Mouse (Mus musculus) erythroblast, embryonic 14.5 days (primary cell): ENCODE results near the gene Thpo. TPM values are rescaled to one million over a fixed set of nuclear protein-coding genes. Genes with fewer than 3 reads are reported as not detected.
A peak's percentile ranks its signal among the peaks of the same experiment; 100 is the strongest.

ENCODE experiments used
- H3K27me3 ChIP-seq: 2 replicates; pipeline ENCODE4 v1.6.1; 2012; ENCODE audit warnings: inconsistent platforms; ENCODE audit not compliant: control insufficient read depth
- H3K36me3 ChIP-seq: 2 replicates; pipeline ENCODE4 v1.6.1; 2012; ENCODE audit warnings: mild to moderate bottlenecking, inconsistent platforms; ENCODE audit not compliant: control insufficient read depth
- H3K4me1 ChIP-seq: 2 replicates; pipeline ENCODE4 v1.6.1; 2012; ENCODE audit warnings: inconsistent platforms; ENCODE audit not compliant: control insufficient read depth
- H3K4me3 ChIP-seq: replicated peaks from 2 replicates; pipeline ENCODE3; 2012; ENCODE audit warnings: moderate library complexity, mild to moderate bottlenecking, inconsistent platforms
- H3K9me3 ChIP-seq: 2 replicates; pipeline ENCODE4 v1.6.1; 2012; ENCODE audit warnings: low read length, inconsistent platforms, mixed read lengths; ENCODE audit not compliant: control insufficient read depth
- GATA1 ChIP-seq: IDR thresholded peaks from 2 replicates; pipeline ENCODE4 v1.6.1; 2012; ENCODE audit warnings: low read length, inconsistent platforms, mixed read lengths
- TAL1 ChIP-seq: IDR thresholded peaks from 3 replicates; pipeline ENCODE4 v1.6.1; 2012; ENCODE audit warnings: low read length, inconsistent platforms, mixed read lengths
- polyA plus RNA-seq: library from polyadenylated mRNA; stranded (reverse); fragments of >175 nt; gene quantifications from 2 replicates; pipeline ENCODE4 v1.2.3, GENCODE M21; 2012

The Thpo gene
- not detected in 2 replicates for polyA plus RNA-seq

DNA sequence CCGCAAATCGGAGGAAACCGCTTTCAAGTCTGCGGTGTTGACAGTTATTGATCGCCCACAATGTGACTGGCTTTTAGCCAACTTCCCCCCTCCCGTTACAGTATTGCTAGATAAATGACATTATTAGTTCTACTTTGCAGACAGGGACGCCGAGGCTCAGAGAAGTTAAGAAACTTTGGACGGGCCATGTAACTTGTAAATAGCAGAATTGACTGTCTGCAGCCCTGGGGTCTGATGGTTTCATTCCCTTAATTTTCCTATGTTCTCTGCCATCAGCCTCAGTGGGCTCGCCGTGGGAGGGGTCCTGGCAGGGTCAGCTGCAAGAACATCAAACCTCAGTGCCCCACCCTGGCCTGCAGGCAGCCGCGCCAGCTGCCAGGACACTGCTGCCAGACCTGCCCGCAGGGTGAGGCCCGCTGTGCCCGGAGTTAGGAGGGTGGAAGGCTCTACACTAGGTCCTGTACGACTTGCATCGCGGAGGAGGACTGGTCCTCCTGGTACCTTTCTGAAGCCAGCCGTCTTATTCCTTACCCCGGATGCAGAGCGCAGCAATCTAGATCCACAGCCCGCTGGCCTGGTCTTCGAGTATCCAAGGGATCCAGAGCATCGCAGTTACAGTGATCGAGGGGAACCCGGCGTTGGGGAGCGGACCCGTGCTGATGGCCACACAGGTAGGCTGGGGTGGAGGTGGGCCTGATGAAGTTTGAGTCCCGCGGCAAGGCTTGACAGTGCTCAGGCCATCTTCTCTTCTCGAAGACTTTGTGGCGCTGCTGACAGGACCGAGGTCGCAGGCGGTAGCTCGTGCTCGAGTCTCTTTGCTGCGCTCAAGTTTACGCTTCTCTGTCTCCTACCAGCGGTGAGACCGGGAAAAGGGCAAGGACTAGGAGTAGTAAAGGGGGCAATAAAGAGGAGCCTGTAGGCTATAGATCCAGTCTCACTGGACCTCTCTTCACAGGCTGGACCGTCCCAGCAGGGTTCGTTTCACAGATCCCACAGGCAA lies at the start of gene Thpo:
Gene Thpo, minus strand, starts transcription at position 781 of the 1,000 bp plus-strand sequence.
- H3K36me3 ChIP-seq: no peaks in the 10 kb centered on the region
- H3K4me3 ChIP-seq: peak within 1 kb of the TSS; percentile 27
- H3K27me3 ChIP-seq: peaks cover 77% of the 10 kb centered on the region
- H3K9me3 ChIP-seq: peaks cover 3% of the 10 kb centered on the region
- H3K4me1 ChIP-seq: peaks cover 3% of the 10 kb centered on the region; the same call in 1 of the 2 replicates
- no peak for TF ChIP-seq GATA1
- TF ChIP-seq TAL1: no peak

DNA sequence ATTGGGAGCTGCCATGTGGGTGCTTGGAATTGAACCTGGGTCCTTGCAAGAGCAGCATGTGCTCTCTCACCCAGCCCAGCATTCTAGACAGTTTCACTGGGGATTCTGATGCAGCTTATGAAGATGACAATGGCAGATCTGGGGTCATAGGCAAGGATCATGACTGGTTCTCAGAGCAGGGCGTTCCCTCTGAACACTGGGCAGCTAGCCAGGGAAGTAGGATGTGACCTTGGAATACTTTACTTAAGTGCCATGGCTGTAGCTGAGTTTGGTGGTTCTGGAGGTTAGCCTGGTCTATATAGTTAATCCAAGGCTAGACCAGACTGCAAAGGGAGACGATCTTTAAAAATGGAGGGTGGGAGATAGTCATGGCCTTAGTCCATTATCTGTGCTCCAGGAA lies 49.6 kb upstream of the Thpo start:
- Histone ChIP-seq H3K4me3 (no peak overlapping the region), H3K9me3 (no peaks in the 10 kb centered on the region), H3K4me1 (no peaks in the 10 kb centered on the region), H3K27me3 (no peaks in the 10 kb centered on the region), H3K36me3 (no peaks in the 10 kb centered on the region)
- TF ChIP-seq TAL1: no peak
- TF ChIP-seq GATA1: no peak

DNA sequence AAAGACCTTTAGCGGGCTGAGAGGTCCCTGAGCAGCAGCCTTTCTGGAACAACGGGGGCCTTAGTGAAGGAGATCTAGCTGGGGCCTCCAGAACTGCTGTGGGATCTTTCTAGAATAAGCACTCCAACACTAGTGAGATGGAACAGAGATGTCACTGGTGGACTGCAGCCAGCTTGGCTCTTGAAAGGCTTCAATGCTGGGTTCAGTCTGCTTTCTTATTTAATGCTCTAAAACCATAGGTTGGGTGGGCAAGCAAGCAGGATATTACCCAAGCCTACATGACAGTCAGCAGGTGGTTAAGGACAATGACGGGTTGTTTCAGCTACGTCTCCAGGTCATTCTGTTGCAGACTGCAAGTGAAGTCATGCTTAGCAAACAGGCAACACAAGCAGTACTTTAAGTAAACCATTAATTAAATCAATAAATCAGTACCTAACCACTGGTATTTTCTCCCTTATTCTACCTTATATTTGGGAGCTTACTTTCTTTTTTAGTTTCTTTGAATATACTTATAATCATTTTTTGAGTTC lies 46.9 kb upstream of the Thpo start:
- no peak overlapping the region for H3K4me3 ChIP-seq
- H3K9me3 ChIP-seq: no peaks in the 10 kb centered on the region
- no peaks in the 10 kb centered on the region for H3K36me3 ChIP-seq
- H3K27me3 ChIP-seq: no peaks in the 10 kb centered on the region
- no peaks in the 10 kb centered on the region for H3K4me1 ChIP-seq
- no peak for TF ChIP-seq TAL1
- no peak for TF ChIP-seq GATA1

DNA sequence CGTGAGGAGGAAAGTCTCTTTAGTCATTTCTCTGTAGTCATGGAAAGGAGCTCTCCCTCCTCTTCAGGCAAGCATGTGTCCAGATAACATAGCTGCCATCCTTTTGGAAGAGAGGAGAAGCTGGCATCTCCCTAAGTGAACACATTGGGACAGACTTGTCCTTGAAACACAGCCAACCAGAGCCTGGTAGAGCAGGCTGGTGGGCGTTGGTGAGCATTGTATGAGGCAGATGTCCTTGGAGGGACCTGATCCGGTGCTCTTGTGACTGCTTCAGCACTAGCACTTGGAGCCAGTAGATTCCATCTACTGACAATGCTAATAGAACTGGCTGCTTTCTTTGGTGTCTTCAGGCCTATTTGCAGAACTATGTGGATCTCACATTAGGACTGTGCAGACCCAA lies 45.5 kb upstream of the Thpo start:
- H3K27me3 ChIP-seq: no peaks in the 10 kb centered on the region
- TF ChIP-seq GATA1 (no peak), TAL1 (no peak)
- no peaks in the 10 kb centered on the region for H3K36me3 ChIP-seq
- H3K4me1 ChIP-seq: no peaks in the 10 kb centered on the region
- H3K9me3 ChIP-seq: no peaks in the 10 kb centered on the region
- no peak overlapping the region for H3K4me3 ChIP-seq

DNA sequence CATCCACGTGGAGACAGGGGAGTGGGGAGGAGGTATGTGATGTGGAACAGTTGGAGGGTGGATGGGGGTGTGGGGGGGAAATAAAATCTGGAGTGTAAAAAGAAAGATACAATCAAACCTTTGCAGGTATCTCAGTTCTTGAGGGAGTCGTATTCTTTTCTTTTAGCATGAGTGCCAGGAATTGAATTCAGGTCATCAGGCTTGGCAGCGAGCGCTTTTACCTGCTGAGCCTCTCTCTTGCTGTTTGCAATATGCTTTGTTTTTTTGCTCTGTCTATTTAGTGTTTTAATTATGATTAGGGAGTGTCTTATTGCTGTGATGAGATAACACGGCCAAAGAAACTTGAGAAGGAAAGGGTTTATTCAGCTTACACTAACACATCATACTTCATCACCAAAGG lies 40.7 kb upstream of the Thpo start:
- no peak for TF ChIP-seq TAL1
- Histone ChIP-seq H3K4me3 (no peak overlapping the region), H3K27me3 (no peaks in the 10 kb centered on the region), H3K9me3 (no peaks in the 10 kb centered on the region), H3K4me1 (no peaks in the 10 kb centered on the region), H3K36me3 (no peaks in the 10 kb centered on the region)

GRCm38 (mm10) chr16:20765244-20765643 lies 30.9 kb upstream of the Thpo start:
- TF ChIP-seq TAL1 (no peak), GATA1 (no peak)
- no peak overlapping the region for H3K4me3 ChIP-seq
- no peaks in the 10 kb centered on the region for H3K9me3 ChIP-seq
- H3K27me3 ChIP-seq: no peaks in the 10 kb centered on the region
- H3K4me1 ChIP-seq: no peaks in the 10 kb centered on the region
- H3K36me3 ChIP-seq: no peaks in the 10 kb centered on the region

DNA sequence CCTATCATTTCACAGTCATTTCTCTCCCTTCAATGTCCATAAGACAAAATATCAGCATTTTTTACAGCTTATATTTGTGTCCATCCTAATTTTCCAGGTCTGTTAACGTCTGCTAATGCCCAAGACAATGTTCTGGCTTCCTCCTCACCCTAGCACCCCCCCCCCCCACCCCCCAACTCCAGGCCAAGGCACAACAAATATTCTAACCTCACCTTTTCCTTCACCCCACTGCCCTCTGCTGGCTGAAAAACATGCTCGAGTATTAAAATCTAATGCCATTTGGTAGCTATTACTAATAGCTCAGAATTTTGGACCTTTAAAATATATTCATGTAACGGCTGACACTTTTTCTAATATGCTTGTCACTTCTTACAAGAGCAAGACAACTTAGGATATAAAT lies 27.4 kb upstream of the Thpo start:
- TF ChIP-seq TAL1 (no peak), GATA1 (no peak)
- Histone ChIP-seq H3K27me3 (no peaks in the 10 kb centered on the region), H3K36me3 (no peaks in the 10 kb centered on the region), H3K4me1 (no peaks in the 10 kb centered on the region), H3K9me3 (no peaks in the 10 kb centered on the region), H3K4me3 (no peak overlapping the region)

DNA sequence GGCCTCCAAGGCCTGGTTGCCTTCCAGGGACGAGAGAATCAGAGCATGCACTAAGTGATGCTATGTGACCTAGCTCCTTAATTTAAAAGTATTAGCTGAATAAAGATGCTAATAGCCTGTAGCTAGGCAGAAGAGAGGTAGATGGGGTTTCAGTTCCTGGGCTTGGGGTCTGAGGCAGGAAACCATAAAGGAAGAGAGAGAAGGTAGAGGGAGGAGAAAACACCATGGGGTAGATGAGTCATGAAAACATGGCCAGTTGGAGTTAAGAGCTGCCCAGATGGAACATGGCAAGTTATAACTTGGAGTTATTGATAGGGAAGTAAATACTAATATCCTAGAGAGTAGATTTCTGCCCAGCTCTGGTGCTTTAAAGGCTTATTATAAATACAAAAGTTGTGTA lies 23.1 kb upstream of the Thpo start:
- H3K36me3 ChIP-seq: no peaks in the 10 kb centered on the region
- H3K4me1 ChIP-seq: no peaks in the 10 kb centered on the region
- no peaks in the 10 kb centered on the region for H3K9me3 ChIP-seq
- H3K4me3 ChIP-seq: no peak overlapping the region
- no peaks in the 10 kb centered on the region for H3K27me3 ChIP-seq
- no peak for TF ChIP-seq GATA1

DNA sequence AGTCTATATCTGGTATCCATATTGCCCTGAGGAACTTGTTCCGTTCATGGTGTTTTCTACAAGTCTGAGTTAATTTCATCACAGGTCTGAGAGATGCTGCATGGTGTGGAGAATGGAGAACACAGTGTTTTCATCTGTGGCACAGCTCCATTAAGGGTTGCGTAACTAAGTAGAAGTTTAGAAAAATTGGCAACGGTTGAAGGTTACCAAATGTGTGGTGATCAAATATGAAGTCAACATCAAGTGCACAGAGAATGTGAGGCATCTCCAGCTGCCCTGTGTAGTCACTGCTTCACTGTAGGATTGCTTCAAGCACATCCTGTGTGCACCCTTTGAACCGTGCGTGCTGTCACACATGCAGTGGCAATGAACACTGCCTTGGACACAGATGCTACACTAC lies 21.7 kb upstream of the Thpo start:
- H3K4me3 ChIP-seq: no peak overlapping the region
- TF ChIP-seq GATA1: no peak
- TF ChIP-seq TAL1: no peak
- no peaks in the 10 kb centered on the region for H3K27me3 ChIP-seq
- H3K36me3 ChIP-seq: no peaks in the 10 kb centered on the region
- no peaks in the 10 kb centered on the region for H3K9me3 ChIP-seq
- no peaks in the 10 kb centered on the region for H3K4me1 ChIP-seq
